In the genomic region with DNA sequence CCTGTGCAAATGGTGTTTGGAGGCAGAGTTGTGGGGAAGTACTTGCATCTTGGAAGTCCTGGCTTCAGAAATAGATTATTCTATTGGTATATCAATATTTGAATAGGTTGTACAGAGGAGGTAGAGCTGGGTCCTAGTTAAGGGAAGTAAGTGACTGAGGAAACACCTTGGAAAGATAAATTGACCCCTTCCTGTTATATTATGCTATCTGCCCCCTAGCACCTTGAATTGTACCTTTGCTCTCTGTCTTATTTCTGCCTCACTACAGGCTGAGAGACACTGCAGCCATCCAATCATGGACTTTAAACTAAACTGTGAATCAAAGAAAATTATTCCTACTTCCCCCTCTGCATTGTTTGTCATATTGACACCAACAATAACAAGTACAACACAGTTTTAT, we compare ENCODE assay signal across 31 mouse cellular contexts.
"Had no signal": no experiment of that assay in that cellular context is flagged by ENCODE, and none has a peak within 500 bp of the region (broad histone marks: within the 10 kb centered on the region; RNA-seq: fewer than 3 reads in every experiment).

No protein-coding gene starts in this region.

- H3K4me1 ChIP-seq: limb, embryonic 10.5 days; limb, embryonic 12.5 days; limb, embryonic 13.5 days; limb, embryonic 15.5 days; midbrain, embryonic 10.5 days; midbrain, embryonic 12.5 days; midbrain, embryonic 13.5 days; midbrain, embryonic 15.5 days; neural tube, embryonic 12.5 days had no signal

- H3K4me3 ChIP-seq: limb, embryonic 10.5 days; limb, embryonic 12.5 days; limb, embryonic 13.5 days; limb, embryonic 15.5 days; liver, embryonic 12.5 days; liver, embryonic 13.5 days; liver, embryonic 15.5 days; lung, embryonic 15.5 days; megakaryocyte, embryonic 14.5 days; midbrain, embryonic 10.5 days; midbrain, embryonic 12.5 days; midbrain, embryonic 13.5 days; midbrain, embryonic 15.5 days; myocyte; neural tube, embryonic 12.5 days had no signal

- ATAC-seq: liver, embryonic 12.5 days; liver, postnatal 0 days; lung, postnatal 0 days; midbrain, embryonic 13.5 days; midbrain, embryonic 15.5 days had no signal

- DNase-seq: left cerebral cortex, postnatal 4 days; liver; liver, embryonic 13.5 days; liver, postnatal 0 days; lung, adult 18-20 months; lung, adult 2 months; lung, embryonic 14.5 days; lung, postnatal 10 days; lung, postnatal 14 days; lung, postnatal 36 days; lung, postnatal 4 days; midbrain, embryonic 14.5 days had no signal

- H3K36me3 ChIP-seq: limb, embryonic 10.5 days; limb, embryonic 12.5 days; limb, embryonic 13.5 days; limb, embryonic 15.5 days; liver, embryonic 12.5 days; liver, embryonic 13.5 days; liver, embryonic 15.5 days; lung, embryonic 15.5 days; midbrain, embryonic 10.5 days; midbrain, embryonic 12.5 days; midbrain, embryonic 13.5 days; midbrain, embryonic 15.5 days; neural tube, embryonic 12.5 days had no signal

- H3K9ac ChIP-seq: limb, embryonic 12.5 days; limb, embryonic 13.5 days; limb, embryonic 15.5 days; liver, embryonic 12.5 days; liver, embryonic 13.5 days; liver, embryonic 14.5 days; liver, embryonic 15.5 days; liver, postnatal 0 days; lung, embryonic 14.5 days; lung, embryonic 15.5 days; midbrain, embryonic 12.5 days; midbrain, embryonic 13.5 days; midbrain, embryonic 15.5 days; neural tube, embryonic 12.5 days had no signal

- H3K27me3 ChIP-seq: limb, embryonic 12.5 days; limb, embryonic 13.5 days; limb, embryonic 15.5 days; liver, embryonic 12.5 days; liver, embryonic 13.5 days; liver, embryonic 15.5 days; lung, embryonic 15.5 days; megakaryocyte, embryonic 14.5 days; midbrain, embryonic 12.5 days; midbrain, embryonic 13.5 days; midbrain, embryonic 15.5 days; neural tube, embryonic 12.5 days had no signal

- H3K27ac ChIP-seq: limb, embryonic 10.5 days; limb, embryonic 12.5 days; limb, embryonic 13.5 days; limb, embryonic 15.5 days; liver, embryonic 12.5 days; liver, embryonic 13.5 days; liver, embryonic 14.5 days; liver, embryonic 15.5 days; lung, embryonic 15.5 days; macrophage; midbrain, embryonic 10.5 days; midbrain, embryonic 12.5 days; midbrain, embryonic 13.5 days; midbrain, embryonic 15.5 days; neural tube, embryonic 12.5 days had no signal

- H3K9me3 ChIP-seq: limb, embryonic 10.5 days; limb, embryonic 12.5 days; limb, embryonic 13.5 days; limb, embryonic 15.5 days; liver, embryonic 12.5 days; liver, embryonic 13.5 days; liver, embryonic 15.5 days; lung, embryonic 15.5 days; megakaryocyte, embryonic 14.5 days; midbrain, embryonic 10.5 days; midbrain, embryonic 12.5 days; midbrain, embryonic 13.5 days; midbrain, embryonic 15.5 days; neural tube, embryonic 12.5 days had no signal

- H3K4me2 ChIP-seq: limb, embryonic 12.5 days; limb, embryonic 13.5 days; limb, embryonic 15.5 days; liver, embryonic 11.5 days; liver, embryonic 12.5 days; liver, embryonic 13.5 days; liver, embryonic 15.5 days; lung, embryonic 14.5 days; lung, embryonic 15.5 days; midbrain, embryonic 11.5 days; midbrain, embryonic 12.5 days; midbrain, embryonic 13.5 days; midbrain, embryonic 15.5 days; neural tube, embryonic 12.5 days had no signal
